Mouse (Mus musculus) limb, embryonic 14.5 days (tissue): ENCODE measurements around the gene Fcgbp. TPM values are rescaled to one million over a fixed set of nuclear protein-coding genes. Genes with fewer than 3 reads are reported as not detected.

ENCODE experiments used
- ATAC-seq: fragments of 200-750 bp; cut with Nextera tagmentation; 2 replicates; pipeline ENCODE4 v1.8.0; 2017; ENCODE audit warnings: low read depth, moderate number of reproducible peaks, moderate TSS enrichment; ENCODE audit not compliant: low FRiP score
- DNase-seq: peaks from one replicate; pipeline ENCODE4 v3.0.0-alpha.2; 2015; ENCODE audit warnings: low spot score
- H3K27ac ChIP-seq: fragments of 300-500 bp; sonication (generic); replicated peaks from 2 replicates; pipeline ENCODE4 v1.5.1; 2014; ENCODE audit warnings: low read depth, mild to moderate bottlenecking, low read length, moderate library complexity, mixed read lengths
- H3K27me3 ChIP-seq: fragments of 300-500 bp; sonication (generic); 2 replicates; pipeline ENCODE4 v1.6.1; 2014; ENCODE audit warnings: low read length, mixed read lengths; ENCODE audit not compliant: control insufficient read depth, insufficient read depth
- H3K36me3 ChIP-seq: fragments of 300-500 bp; sonication (generic); 2 replicates; pipeline ENCODE4 v1.6.1; 2014; ENCODE audit warnings: mild to moderate bottlenecking, low read length, moderate library complexity, mixed read lengths; ENCODE audit not compliant: control insufficient read depth, insufficient read depth
- H3K4me1 ChIP-seq: fragments of 300-500 bp; sonication (generic); 2 replicates; pipeline ENCODE4 v1.6.1; 2014; ENCODE audit warnings: antibody characterized with exemption, low read length, mixed read lengths; ENCODE audit not compliant: control insufficient read depth, insufficient read depth
- H3K4me2 ChIP-seq: fragments of 300-500 bp; sonication (generic); replicated peaks from 2 replicates; pipeline ENCODE4 v1.6.1; 2014; ENCODE audit warnings: low read depth, mild to moderate bottlenecking, low read length, moderate library complexity; ENCODE audit not compliant: severe bottlenecking
- H3K4me3 ChIP-seq: fragments of 300-500 bp; sonication (generic); replicated peaks from 2 replicates; pipeline ENCODE4 v1.5.1; 2014; ENCODE audit warnings: low read length
- H3K9ac ChIP-seq: fragments of 300-500 bp; sonication (generic); 2 replicates; pipeline ENCODE4 v1.6.1; 2014; ENCODE audit warnings: mild to moderate bottlenecking, low read depth, low read length, moderate library complexity; ENCODE audit not compliant: severe bottlenecking
- H3K9me3 ChIP-seq: fragments of 300-500 bp; sonication (generic); 2 replicates; pipeline ENCODE4 v1.6.1; 2016; ENCODE audit warnings: low read length; ENCODE audit not compliant: control insufficient read depth
- POLR2A ChIP-seq: fragments of 200-500 bp; IDR thresholded peaks from 2 replicates; pipeline ENCODE4 v1.8.0; 2012; ENCODE audit warnings: inconsistent platforms, mild to moderate bottlenecking, moderate library complexity, borderline replicate concordance; ENCODE audit not compliant: insufficient read depth, insufficient read length; ENCODE audit errors: extremely low read depth
- WGBS: fragments of 180-500 bp; shearing (Covaris S2); extraction: QIAGEN DNeasy Blood & Tissue Kit; methylation state at CpG from one replicate; pipeline ENCODE4 v1.1.7; 2014; 5-methylcytosine and 5-hydroxymethylcytosine counted together
- polyA plus RNA-seq, 2 experiments: library from polyadenylated mRNA; depleted of rRNA in 1 of 2; stranded (reverse) in 1 of 2; unstranded in 1 of 2; fragments of >200 nt; fragmentation: Nextera tagmentation in 1 of 2; extraction: Ambion mirVana in 1 of 2; gene quantifications; 2 replicates each; pipeline versions ENCODE4 v1.2.1 to v1.2.3; 2012 to 2014

Gene Fcgbp
- polyA plus RNA-seq, 2 experiments = 0.35 to 0.48 TPM

DNA sequence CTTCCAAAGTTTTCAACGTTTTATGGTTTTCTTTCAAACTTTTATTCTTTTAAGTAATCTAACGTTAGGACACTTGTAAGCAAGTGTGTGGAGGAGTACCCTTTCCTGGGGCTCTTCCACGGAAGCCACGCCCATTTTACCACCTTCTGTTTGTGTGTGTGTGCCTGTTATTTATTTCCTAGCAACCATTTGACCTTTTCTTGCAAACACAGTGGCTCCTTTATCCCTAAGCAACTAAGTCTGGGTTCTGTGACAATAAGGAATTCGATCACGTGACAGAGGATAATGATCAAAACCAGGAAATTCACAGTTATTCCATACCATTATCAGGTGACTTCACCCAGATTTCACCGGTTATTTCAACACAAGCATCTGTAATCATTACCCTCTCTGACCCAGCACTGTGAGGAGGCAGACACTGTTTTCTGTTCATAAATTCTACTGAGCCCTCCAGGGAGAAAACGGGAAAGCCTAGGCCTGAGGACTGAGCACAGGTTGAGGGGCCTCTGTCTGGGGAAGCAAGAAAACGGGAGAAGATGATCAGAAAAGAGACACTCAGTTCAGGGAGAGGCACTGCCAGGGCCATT, 90.2 kb downstream of the Fcgbp start:
- Histone ChIP-seq H3K36me3 (no peaks in the 10 kb centered on the region), H3K27me3 (no peaks in the 10 kb centered on the region), H3K9ac (no peak overlapping the region; the same call in 1 of the 2 replicates), H3K4me2 (no peak overlapping the region), H3K4me1 (no peaks in the 10 kb centered on the region), H3K9me3 (no peaks in the 10 kb centered on the region), H3K4me3 (no peak overlapping the region), H3K27ac (no peak overlapping the region)
- TF ChIP-seq POLR2A = no peak
- WGBS = 49% methylated on average over 9 of the region's 9 CpGs
- DNase-seq (no peak), ATAC-seq (no peak)

GRCm38 (mm10) chr7:28165406-28165805, 94.4 kb downstream of the Fcgbp start:
- TF ChIP-seq POLR2A = no peak

DNA sequence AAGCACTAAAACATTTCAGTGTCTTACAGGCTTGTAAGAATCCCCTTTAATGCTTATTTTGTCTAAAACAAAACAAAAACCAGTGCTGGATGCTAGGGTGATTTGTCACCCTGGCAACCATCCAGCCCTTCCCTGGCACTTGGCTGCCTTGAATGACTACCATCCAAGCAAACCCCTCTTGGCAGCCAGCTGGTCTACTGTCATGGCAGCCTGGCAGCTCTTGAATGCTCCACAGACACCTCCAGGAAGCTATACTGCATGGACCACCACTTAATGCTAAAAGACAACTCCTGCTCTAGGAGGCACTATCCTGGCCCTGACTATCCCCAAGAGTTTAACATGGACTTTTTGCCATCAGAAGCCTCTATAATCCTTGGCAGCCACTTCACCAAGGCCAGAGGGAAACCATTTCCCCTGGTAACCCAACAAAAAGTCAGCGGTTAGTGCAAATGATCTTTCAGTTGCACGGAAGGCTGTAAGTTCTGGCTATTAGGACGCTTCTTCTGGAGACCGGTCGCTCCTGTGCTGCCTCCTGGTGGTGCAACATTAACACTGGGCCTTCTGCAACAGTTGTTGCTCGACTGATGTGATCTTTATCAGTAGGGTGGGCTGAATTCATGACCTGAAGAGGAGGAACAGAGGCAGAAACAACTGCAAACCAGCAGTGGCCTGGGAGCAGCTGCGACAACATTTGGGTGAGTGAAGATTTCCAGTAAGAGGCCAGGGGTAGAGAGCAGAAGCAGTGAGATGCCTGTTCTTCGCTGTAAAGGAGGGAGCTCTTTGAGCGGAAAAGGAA, 97.5 kb downstream of the Fcgbp start:
- H3K27ac ChIP-seq = peak overlapping the region; percentile 59; the same call in 1 of the 2 replicates
- ATAC-seq = no peak
- 11% methylated on average over 9 of the region's 9 CpGs for WGBS

More at GRCm38 (mm10) chr7:28165406-28165805, 94.4 kb downstream of the Fcgbp start:
- DNase-seq (no peak), ATAC-seq (no peak)
- H3K9me3 ChIP-seq = no peaks in the 10 kb centered on the region
- H3K36me3 ChIP-seq = no peaks in the 10 kb centered on the region
- H3K27me3 ChIP-seq = no peaks in the 10 kb centered on the region
- no peak overlapping the region for H3K4me3 ChIP-seq
- H3K27ac ChIP-seq = no peak overlapping the region
- WGBS = 79% methylated on average over 6 of the region's 6 CpGs
- H3K9ac ChIP-seq = no peak overlapping the region
- peaks cover 6% of the 10 kb centered on the region for H3K4me1 ChIP-seq
- no peak overlapping the region for H3K4me2 ChIP-seq

GRCm38 (mm10) chr7:28169489-28170422, 98.7 kb downstream of the Fcgbp start, which contains the start of gene Fbl:
Gene Fbl, plus strand, starts transcription at chr7:28169710.
- Histone ChIP-seq H3K36me3 (peaks cover 2% of the 10 kb centered on the region; the same call in 1 of the 2 replicates), H3K4me2 (peak within 1 kb of the TSS; percentile 79), H3K9me3 (no peaks in the 10 kb centered on the region), H3K27me3 (no peaks in the 10 kb centered on the region), H3K27ac (peak within 1 kb of the TSS; percentile 79), H3K9ac (peak within 1 kb of the TSS; percentile 77), H3K4me1 (peaks cover 13% of the 10 kb centered on the region), H3K4me3 (peak within 1 kb of the TSS; percentile 70)
- under 1% methylated on average over 69 of the region's 80 CpGs for WGBS
- DNase-seq (peak; percentile 94), ATAC-seq (peak; percentile 95)
- TF ChIP-seq POLR2A = 0 out of 2 replicates have a peak, but pooled peaks have one; percentile 28

More for the DNA sequence above, 97.5 kb downstream of the Fcgbp start:
- Histone ChIP-seq H3K9me3 (no peaks in the 10 kb centered on the region), H3K9ac (peak overlapping the region; percentile 57), H3K4me2 (peak overlapping the region; percentile 79), H3K36me3 (no peaks in the 10 kb centered on the region), H3K4me3 (peak overlapping the region; percentile 70), H3K4me1 (peaks cover 13% of the 10 kb centered on the region), H3K27me3 (no peaks in the 10 kb centered on the region)
- no peak for TF ChIP-seq POLR2A
- peak; percentile 83 for DNase-seq

Other genes starting within 250 kb of the Fcgbp start
- gene Zfp59, start 232.6 kb upstream of the Fcgbp start, polyA plus RNA-seq (2012; rRNA removed) = 3.2 and 4.4 TPM in 2 replicates
- gene Zfp59, start 232.6 kb upstream of the Fcgbp start, polyA plus RNA-seq (2014; fragmentation: Nextera tagmentation; extraction: Ambion mirVana) = 9.4 and 9.5 TPM in 2 replicates
- gene Zfp607a, start 213.7 kb upstream of the Fcgbp start, polyA plus RNA-seq (2012; rRNA removed) = 1.5 and 2.3 TPM in 2 replicates
- 3.1 and 3.2 TPM in 2 replicates for gene Zfp607a, start 213.7 kb upstream of the Fcgbp start, polyA plus RNA-seq (2014; fragmentation: Nextera tagmentation; extraction: Ambion mirVana)
- gene Zfp974, start 141.8 kb upstream of the Fcgbp start, polyA plus RNA-seq (2012; rRNA removed) = 4.0 and 5.9 TPM in 2 replicates
- 8.0 and 8.4 TPM in 2 replicates for gene Zfp974, start 141.8 kb upstream of the Fcgbp start, polyA plus RNA-seq (2014; fragmentation: Nextera tagmentation; extraction: Ambion mirVana)
- 4.7 and 5.7 TPM in 2 replicates for gene Zfp780b, start 92.1 kb upstream of the Fcgbp start, polyA plus RNA-seq (2012; rRNA removed)
- gene Zfp780b, start 92.1 kb upstream of the Fcgbp start, polyA plus RNA-seq (2014; fragmentation: Nextera tagmentation; extraction: Ambion mirVana) = 10.8 and 14.0 TPM in 2 replicates
- gene Zfp850, start 57.1 kb upstream of the Fcgbp start, polyA plus RNA-seq (2012; rRNA removed) = 1.8 and 2.0 TPM in 2 replicates
- gene Zfp850, start 57.1 kb upstream of the Fcgbp start, polyA plus RNA-seq (2014; fragmentation: Nextera tagmentation; extraction: Ambion mirVana) = 4.1 and 4.5 TPM in 2 replicates
- 206 and 227 TPM in 2 replicates for gene Psmc4, start 21.1 kb upstream of the Fcgbp start, polyA plus RNA-seq (2012; rRNA removed)
- gene Psmc4, start 21.1 kb upstream of the Fcgbp start, polyA plus RNA-seq (2014; fragmentation: Nextera tagmentation; extraction: Ambion mirVana) = 281 and 284 TPM in 2 replicates
- not detected in 2 replicates for gene 9530053A07Rik, start 58.2 kb downstream of the Fcgbp start, polyA plus RNA-seq (2012; rRNA removed)
- gene 9530053A07Rik, start 58.2 kb downstream of the Fcgbp start, polyA plus RNA-seq (2014; fragmentation: Nextera tagmentation; extraction: Ambion mirVana) = not detected in 2 replicates
- gene Fbl, start 98.5 kb downstream of the Fcgbp start, polyA plus RNA-seq (2012; rRNA removed) = 238 and 299 TPM in 2 replicates
- 43.7 and 45.9 TPM in 2 replicates for gene Fbl, start 98.5 kb downstream of the Fcgbp start, polyA plus RNA-seq (2014; fragmentation: Nextera tagmentation; extraction: Ambion mirVana)
- 26.0 and 37.8 TPM in 2 replicates for gene Dyrk1b, start 108.2 kb downstream of the Fcgbp start, polyA plus RNA-seq (2012; rRNA removed)
- 13.8 and 15.7 TPM in 2 replicates for gene Dyrk1b, start 108.2 kb downstream of the Fcgbp start, polyA plus RNA-seq (2014; fragmentation: Nextera tagmentation; extraction: Ambion mirVana)
- 33.0 and 35.0 TPM in 2 replicates for gene Eid2, start 196.6 kb downstream of the Fcgbp start, polyA plus RNA-seq (2012; rRNA removed)
- gene Eid2, start 196.6 kb downstream of the Fcgbp start, polyA plus RNA-seq (2014; fragmentation: Nextera tagmentation; extraction: Ambion mirVana) = 12.2 and 17.0 TPM in 2 replicates
- 15.4 and 18.3 TPM in 2 replicates for gene Eid2b, start 206.5 kb downstream of the Fcgbp start, polyA plus RNA-seq (2012; rRNA removed)
- gene Eid2b, start 206.5 kb downstream of the Fcgbp start, polyA plus RNA-seq (2014; fragmentation: Nextera tagmentation; extraction: Ambion mirVana) = 14.3 and 14.9 TPM in 2 replicates
- gene Selenov, start 219.9 kb downstream of the Fcgbp start, polyA plus RNA-seq (2012; rRNA removed) = 0.55 and 0.74 TPM in 2 replicates
- gene Selenov, start 219.9 kb downstream of the Fcgbp start, polyA plus RNA-seq (2014; fragmentation: Nextera tagmentation; extraction: Ambion mirVana) = 0.34 TPM in 1 of 2 replicates, not detected in the other
- 0.85 and 0.92 TPM in 2 replicates for gene Dll3, start 231.0 kb downstream of the Fcgbp start, polyA plus RNA-seq (2012; rRNA removed)
- gene Dll3, start 231.0 kb downstream of the Fcgbp start, polyA plus RNA-seq (2014; fragmentation: Nextera tagmentation; extraction: Ambion mirVana) = 0.83 and 0.84 TPM in 2 replicates
- 98.1 and 119 TPM in 2 replicates for gene Timm50, start 240.8 kb downstream of the Fcgbp start, polyA plus RNA-seq (2012; rRNA removed)
- gene Timm50, start 240.8 kb downstream of the Fcgbp start, polyA plus RNA-seq (2014; fragmentation: Nextera tagmentation; extraction: Ambion mirVana) = 138 TPM in 2 replicates